Mouse (Mus musculus) ovary, postnatal 36 days (tissue): ENCODE data around the gene Ric1.

Experiments
- DNase-seq: peaks from one replicate; pipeline ENCODE4 v3.0.0; 2022; ENCODE audit warnings: low spot score, mixed read lengths

The Ric1 gene

DNA sequence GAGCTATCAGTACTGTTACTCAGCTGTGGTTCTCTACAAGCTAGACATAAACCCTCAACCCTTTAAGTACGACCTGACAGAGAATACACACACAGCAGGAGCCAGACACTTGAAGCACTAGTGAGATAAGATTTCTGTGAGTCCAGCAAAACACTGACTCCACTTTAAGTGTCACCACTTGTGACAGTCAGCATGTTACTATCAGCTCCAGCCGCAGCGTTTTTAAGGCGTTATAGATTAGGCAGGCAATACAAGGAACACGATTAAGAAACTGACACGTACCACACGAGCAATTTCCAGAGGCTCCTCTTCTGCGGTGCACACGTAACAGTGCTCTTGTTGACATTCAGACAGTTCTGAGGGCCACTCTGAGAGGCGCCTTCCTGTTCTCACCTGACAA, 88.8 kb downstream of the Ric1 start:
- no peak for DNase-seq

- no peak for DNase-seq
Measured at GRCm38 (mm10) chr19:29612102-29612501, 90.0 kb downstream of the Ric1 start.

DNA sequence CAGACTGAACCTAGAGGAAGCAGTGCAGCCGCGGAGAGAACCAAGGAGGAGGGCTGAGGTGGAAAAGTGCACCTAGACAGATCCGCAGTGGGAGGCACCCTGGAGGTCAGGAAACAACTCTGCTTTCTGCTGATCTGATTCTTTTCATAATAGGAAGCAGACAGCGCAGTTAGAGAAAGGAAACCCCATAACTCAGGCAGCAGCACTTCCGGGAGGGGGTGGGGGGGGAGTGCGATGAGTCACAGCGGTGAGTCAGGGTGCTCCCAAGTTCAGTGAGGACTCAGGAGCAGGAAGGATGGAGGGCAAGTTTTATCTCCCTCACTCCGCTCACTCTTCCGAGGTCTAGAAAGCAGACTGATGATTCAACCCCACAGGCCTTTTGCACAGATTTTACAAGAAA, 119.0 kb downstream of the Ric1 start:
- no peak for DNase-seq

- no peak for DNase-seq
Measured at GRCm38 (mm10) chr19:29641510-29641909, 119.4 kb downstream of the Ric1 start.

DNA sequence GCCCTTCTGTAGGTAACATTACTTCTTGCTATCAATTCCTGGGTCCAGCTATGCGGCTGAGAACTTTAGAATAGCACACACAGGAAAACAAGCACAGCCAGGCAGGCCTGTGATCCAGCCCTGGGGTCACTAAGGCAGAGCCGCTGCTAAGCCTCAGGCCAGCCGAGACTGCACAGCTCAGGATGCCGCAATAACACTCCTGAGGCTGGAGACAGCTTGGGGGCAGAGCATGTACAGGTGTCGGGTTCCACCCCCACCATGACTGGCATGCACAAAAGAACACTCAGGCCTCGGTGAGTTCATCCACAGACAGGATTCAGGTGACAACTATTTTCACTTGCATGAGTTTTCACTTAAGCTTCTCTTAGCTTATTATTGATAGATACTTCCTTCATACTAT, 120.1 kb downstream of the Ric1 start:
- DNase-seq = no peak

GRCm38 (mm10) chr19:29643194-29643922, 121.3 kb downstream of the Ric1 start:
- DNase-seq = no peak

GRCm38 (mm10) chr19:29644747-29645146, 122.7 kb downstream of the Ric1 start:
- no peak for DNase-seq

- DNase-seq = peak; percentile 95
Measured at GRCm38 (mm10) chr19:29647651-29648549, 125.8 kb downstream of the Ric1 start, which contains the start of gene Ermp1. Gene Ermp1 (minus strand): TSS chr19:29648415.

DNA sequence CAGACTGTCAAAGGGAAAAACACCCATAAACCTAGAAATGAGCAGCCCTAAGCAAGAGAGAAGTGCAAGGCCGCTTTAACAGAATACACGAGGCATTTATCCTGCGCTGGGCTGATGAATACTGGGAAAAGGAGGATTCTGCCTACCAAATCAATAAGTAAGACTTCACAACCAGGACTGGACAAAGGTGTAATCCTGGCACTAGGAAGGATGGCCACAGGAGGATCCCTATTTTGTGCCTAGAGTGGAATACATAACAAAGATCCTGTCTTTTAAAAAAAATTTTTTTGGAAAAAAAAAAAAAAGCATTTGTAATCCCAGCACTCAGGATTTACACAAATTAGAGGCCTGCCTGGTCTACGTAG, 126.5 kb downstream of the Ric1 start:
- DNase-seq = no peak

- no peak for DNase-seq
Measured at GRCm38 (mm10) chr19:29649683-29650082, 127.6 kb downstream of the Ric1 start.

DNA sequence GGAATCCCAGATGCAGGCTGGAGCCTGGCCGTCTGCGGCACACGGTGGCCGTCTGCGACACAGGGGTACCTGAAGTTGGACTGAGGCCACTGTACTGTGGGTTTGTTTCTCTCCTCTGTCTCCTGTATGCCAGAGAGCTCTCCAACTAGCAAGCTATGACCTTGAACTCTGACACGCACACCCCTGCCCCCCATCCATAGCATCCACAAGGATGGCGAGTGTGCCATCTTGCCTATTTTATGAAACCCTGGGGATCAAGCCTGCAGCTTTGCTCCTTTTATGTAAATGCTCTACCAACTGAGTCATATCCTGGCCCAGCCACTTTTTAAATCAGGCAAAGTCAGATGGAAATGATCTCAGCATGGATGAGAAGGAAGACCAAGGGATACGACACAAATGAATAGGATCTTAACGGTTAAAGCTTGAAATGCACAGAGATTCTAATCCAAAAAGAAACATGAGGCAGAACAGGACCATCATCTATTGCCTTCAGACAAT, 131.7 kb downstream of the Ric1 start:
- no peak for DNase-seq

- no peak for DNase-seq
Measured at GRCm38 (mm10) chr19:29655148-29655547, 133.1 kb downstream of the Ric1 start.

DNA sequence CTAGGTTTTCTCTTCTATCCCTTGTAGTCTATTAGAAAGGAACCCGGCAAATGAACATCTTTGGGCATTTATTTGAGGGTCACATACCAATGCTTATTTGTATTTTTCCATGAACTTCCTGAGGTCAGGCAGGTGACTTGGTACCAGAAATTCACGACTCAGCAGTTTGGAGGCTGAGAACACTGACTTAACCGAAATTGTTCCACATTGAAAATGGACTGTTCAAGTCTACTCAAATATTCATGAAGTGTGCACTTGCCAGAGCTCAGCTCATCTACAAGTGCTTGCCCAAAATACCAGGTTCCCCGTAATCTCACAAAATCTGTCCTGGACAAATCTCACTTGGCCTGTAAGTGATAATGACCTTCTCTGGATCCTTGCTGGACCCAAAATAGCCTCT, 133.9 kb downstream of the Ric1 start:
- DNase-seq = no peak
